Mouse (Mus musculus) layer of hippocampus, adult 9-10 months (tissue): ENCODE data around the gene Atxn2l.
"Not testable (repeated sequence)": the region's sequence is repeated elsewhere in the genome, so short reads cannot be mapped to it uniquely, and the experiment has no call there.

Experiments
- DNase-seq: peaks from one replicate; pipeline ENCODE4 v3.0.0; 2022; ENCODE audit warnings: low spot score

The Atxn2l gene

GRCm38 (mm10) chr7:126491005-126491404, 12.2 kb downstream of the Atxn2l start:
- DNase-seq: no peak

- not testable (repeated sequence) for DNase-seq
These were observed 15.4 kb downstream of the Atxn2l start for GRCm38 (mm10) chr7:126487617-126488385.

DNA sequence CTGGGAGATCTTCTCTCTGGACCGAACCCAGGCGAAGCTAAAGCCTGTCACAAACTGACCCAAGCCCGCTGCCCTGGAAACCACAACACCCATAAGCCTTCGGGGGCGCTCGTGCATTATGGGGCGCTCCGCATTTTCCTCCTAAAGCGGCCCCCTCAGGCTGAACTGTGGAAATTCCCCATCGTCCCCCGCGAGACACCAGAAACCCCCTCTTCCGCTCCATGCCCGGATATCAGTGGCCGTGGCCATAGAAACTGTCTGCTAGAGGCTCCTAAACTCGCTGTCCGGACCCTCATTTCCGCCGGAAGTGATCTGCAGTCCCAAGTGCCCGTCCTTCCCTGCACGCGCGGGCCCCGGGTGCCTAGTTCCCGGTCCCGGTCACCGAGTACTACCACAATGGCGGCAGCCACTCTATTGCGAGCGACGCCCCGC, 16.2 kb downstream of the Atxn2l start, which contains the start of gene Tufm:
Gene Tufm (plus strand): TSS at position 310 of the 432 bp plus-strand sequence.
- peak; percentile 94 for DNase-seq

- DNase-seq: no peak
These were observed 20.8 kb downstream of the Atxn2l start for GRCm38 (mm10) chr7:126482392-126482871.

DNA sequence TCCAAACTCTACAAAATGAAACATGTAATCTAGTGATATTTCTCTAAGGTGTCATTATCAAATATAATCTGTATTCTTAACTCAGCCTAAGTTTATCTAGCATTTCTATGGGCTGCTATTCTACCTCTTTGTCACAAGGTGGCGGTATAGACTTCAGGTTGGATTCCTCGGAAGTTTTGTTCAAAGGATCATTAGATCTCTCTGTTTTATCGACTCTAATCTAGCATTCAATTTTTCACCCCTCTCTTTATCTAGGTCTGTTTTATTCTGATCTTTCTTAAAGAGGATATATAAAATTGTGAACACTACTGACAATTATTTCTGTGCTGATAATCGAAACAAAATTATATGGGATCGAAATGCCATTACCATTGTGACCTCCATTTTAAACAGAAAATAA, 21.5 kb downstream of the Atxn2l start:
- DNase-seq: no peak

GRCm38 (mm10) chr7:126474993-126475581, 28.1 kb downstream of the Atxn2l start, which contains the start of gene Sh2b1:
Sh2b1 (minus strand) TSS chr7:126475424.
- DNase-seq: peak; percentile 84

DNA sequence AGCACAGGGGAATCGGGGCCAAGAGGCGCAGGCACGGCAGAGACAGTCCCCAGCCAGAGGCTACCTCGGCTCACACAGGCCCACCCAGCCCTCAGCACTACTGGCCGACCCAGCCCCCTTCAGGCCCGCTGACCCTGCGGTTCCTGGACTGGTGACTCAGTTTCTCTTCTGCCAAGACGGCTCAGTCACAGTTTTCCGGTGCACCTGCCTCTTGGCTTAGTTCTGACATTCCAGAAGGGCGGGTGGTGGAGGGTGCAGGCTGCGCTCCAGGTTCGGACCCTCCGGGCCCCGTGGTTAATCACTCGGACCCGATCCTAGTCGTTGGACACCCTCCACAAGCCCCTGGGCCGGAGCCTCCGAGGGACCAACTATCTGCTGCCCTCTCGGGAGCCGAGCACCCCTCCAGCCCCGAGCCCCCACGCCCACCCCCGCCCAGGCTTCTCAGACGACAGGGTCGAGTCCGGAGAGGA, 28.7 kb downstream of the Atxn2l start:
- no peak for DNase-seq

DNA sequence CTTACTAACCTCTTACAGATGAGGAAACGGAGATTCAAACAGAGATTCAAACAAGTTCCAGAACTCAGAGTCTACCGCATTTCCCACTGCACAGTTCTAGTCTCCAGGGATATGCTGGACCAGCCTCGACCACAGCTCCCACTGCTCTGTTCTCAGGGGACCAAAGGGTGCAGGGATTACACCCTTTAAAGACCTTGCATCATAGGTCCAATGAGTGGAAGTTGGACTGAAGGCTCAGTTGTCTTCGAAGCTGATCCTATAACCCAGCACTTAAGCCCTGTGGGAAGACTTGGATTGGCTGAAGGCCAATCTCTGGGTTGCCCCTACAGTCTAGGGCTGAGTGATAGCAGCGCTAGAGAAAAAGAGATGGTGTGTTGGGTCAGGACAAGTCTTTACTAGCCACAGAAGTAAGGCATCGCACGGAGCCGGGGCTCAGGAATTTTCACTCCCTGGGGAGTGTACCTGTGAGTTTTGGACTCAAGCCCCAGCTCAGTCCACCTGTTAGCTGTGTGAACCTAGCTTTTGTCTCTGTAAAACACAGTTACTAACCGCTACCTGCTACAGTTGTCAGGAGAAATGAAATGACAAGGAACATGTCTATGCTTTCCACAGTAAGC, 29.7 kb downstream of the Atxn2l start:
- DNase-seq: no peak

GRCm38 (mm10) chr7:126472713-126473112, 30.5 kb downstream of the Atxn2l start:
- DNase-seq: no peak

- DNase-seq: no peak
These were observed 30.9 kb downstream of the Atxn2l start for GRCm38 (mm10) chr7:126472306-126472705.

- DNase-seq: no peak
These were observed 31.4 kb downstream of the Atxn2l start for GRCm38 (mm10) chr7:126471853-126472252.

- no peak for DNase-seq
These were observed 31.9 kb downstream of the Atxn2l start for GRCm38 (mm10) chr7:126471361-126471760.

GRCm38 (mm10) chr7:126470077-126470476, 33.2 kb downstream of the Atxn2l start:
- no peak for DNase-seq

DNA sequence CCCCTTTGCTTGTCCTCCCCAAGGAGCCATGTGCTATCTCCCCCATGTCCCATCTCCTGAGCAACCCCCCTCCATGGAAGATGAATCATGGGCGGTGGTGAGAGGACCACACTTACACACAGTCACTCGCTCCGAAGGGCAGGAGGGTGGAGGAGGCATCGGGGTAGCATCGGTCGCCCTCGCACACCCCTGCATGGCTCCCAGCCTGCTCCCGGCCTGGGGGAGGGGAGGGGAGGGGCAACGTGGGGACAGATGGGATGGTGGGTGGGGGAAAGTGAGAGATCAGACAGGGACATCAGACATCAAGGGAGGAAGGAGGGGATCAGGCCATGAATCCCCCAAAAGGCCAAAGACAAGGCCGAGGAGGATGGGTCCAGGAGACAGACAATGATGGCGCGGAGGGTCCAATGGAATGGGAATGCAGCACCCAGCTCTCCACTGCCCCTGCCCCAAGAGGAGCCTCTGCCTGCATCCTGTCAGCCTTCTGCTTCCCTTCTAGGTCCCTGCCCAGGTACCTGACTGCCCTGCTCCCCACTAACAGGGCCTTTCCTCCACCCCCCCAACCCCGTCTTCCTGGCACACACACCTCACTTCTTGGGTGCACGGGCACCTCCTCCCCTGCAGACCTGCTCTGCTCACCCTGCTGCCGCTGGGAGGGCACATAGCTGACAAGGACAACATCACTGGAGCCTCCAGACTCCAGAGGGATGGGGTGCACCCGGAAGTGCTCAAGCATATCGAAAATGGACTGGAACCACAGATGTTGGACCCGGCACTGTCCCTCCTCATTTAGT, 35.2 kb downstream of the Atxn2l start:
- no peak for DNase-seq

- DNase-seq: no peak
These were observed 36.0 kb downstream of the Atxn2l start for GRCm38 (mm10) chr7:126467271-126467670.

- no peak for DNase-seq
These were observed 36.5 kb downstream of the Atxn2l start for GRCm38 (mm10) chr7:126466707-126467106.

DNA sequence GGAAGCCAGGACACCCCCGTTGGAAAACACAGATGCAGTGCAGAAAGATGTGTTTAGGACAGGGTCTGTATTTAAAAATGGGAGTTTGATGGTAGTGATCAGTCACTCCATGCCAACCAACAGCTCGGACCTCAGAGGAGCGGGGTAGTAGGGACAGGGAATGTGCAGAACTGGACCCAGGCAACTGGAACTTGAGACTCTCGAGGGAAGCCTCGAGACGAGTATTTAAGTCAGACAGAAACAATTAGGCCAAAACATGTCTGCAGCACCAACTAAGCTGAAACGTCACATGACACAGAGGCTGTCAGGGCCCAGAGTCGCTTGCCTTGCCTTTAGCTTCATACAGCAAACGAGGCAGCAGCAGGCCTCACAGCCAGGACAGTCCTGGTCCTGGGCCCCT, 37.1 kb downstream of the Atxn2l start:
- no peak for DNase-seq

DNA sequence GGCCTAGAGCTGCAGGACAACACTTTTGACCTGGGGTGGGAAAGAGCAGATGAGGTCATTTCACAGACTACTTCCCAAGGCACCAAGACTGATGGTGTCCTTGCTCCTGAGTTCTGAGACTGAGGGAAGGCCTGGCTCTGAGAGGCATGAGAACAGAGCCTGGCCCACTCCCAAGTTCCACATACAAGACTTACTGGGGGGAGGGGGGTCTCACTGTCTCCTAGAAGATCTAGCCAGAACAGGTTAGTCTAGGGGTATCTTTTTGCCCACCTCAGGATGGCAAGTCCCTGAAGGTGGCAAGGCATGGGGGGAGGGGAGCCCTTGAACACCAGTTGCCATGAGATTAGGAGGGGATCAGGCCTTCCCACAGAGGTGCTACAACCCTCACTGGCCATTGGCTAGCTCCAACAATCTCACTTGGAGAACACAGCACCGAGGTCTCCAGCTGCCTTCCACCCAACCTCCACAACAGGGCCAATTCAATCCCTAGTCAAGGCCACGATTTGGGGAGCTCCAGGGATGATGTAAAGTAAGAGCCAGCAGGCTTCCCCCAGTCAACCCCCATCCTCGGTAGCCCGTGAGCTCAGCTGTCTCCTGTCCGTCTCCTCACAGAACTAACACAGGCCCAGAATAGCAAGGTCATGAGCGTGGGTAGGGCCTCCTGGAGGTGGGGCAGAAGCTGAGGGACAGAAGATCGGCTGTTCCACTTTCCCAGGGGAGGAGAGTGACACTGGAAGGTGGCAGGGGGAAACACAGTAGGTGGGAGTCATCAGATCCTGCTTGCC, 37.8 kb downstream of the Atxn2l start:
- no peak for DNase-seq

GRCm38 (mm10) chr7:126464836-126465235, 38.4 kb downstream of the Atxn2l start:
- DNase-seq: no peak

GRCm38 (mm10) chr7:126464121-126464520, 39.1 kb downstream of the Atxn2l start:
- no peak for DNase-seq

DNA sequence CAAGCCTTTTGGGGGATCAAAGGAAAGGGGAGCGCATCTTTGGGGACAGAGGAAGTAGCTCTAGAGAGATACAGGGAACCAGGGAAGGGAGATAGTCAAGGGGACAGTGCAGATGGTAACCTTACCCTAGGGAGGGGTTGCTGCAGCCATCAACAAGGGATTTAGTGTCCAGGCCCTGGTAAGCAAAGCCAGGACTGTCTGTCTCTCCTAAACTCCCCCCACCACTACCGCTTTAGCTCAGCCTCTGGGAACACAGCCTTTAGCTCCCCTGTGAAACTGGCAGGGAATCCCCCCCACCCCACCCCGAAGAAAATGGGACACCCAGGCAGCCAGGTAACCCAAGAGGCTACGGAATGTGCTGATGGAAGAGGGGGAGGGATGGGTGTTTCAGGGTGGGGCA, 39.7 kb downstream of the Atxn2l start:
- no peak for DNase-seq
